Comparison of ENCODE assay signal across 9 mouse cellular contexts in the genomic region with DNA sequence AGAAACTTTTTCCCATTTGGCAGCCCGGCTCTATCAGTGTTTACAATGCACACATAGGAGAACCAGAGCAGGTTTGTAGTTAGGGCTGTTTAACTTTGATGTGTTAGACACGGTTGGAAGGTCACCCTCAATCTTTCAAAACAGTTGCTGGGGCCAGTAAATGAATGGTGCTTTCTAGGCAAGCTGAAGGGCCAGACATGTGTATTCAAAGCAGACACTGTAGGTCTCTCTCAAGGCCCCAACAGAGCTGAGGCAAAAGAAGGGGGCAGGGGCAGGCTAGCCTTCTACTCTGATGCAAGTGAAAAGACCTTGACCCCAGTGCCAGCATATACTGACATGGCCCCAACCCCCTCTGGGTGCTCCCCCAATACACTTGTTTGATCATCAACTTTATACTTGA. TPM values are rescaled to one million over a fixed set of nuclear protein-coding genes. Genes with fewer than 3 reads are reported as not detected.
DNase-seq lines count a peak whose midpoint lies in the region; TF ChIP-seq lines count a peak whose summit lies in the region.
"Had no signal": no experiment of that assay in that cellular context is flagged by ENCODE, and none has a peak within 500 bp of the region (broad histone marks: within the 10 kb centered on the region; RNA-seq: fewer than 3 reads in every experiment).

No protein-coding gene starts in this region.

- TF ChIP-seq POLR2A in brain, embryonic 14.5 days (IDR thresholded peaks at IDR 0.05; ENCODE audit: borderline replicate concordance, extremely low read depth, insufficient read depth, insufficient read length, poor library complexity, severe bottlenecking) = no peak

- peak overlapping the region; percentile 93 for H3K4me3 ChIP-seq in E14TG2a.4 (replicated peaks; ENCODE audit: low read length)

- peaks cover 23% of the 10 kb centered on the region for H3K27me3 ChIP-seq in E14TG2a.4 (ENCODE audit: insufficient read depth, low read length)

- peaks cover 61% of the 10 kb centered on the region for H3K4me1 ChIP-seq in E14TG2a.4 (replicated peaks; ENCODE audit: low read depth, low read length)

- H3K9me3 ChIP-seq in E14TG2a.4 (ENCODE audit: low read length) = no peaks in the 10 kb centered on the region
- H3K9me3 ChIP-seq: limb, embryonic 15.5 days had no signal

- no peaks in the 10 kb centered on the region for H3K36me3 ChIP-seq in E14TG2a.4 (ENCODE audit: insufficient read depth, low read length)
- H3K36me3 ChIP-seq: limb, embryonic 15.5 days had no signal

- TF ChIP-seq CTCF in E14TG2a.4 (conservative IDR thresholded peaks at IDR 0.05; ENCODE audit: low read length) = no peak
- TF ChIP-seq CTCF in brain, embryonic 14.5 days (IDR thresholded peaks at IDR 0.05; ENCODE audit: borderline replicate concordance, extremely low read depth, insufficient read depth, insufficient read length) = no peak

- DNase-seq in kidney, adult 11 months = peak; percentile 39
- no peak for DNase-seq in kidney, adult 8-10 months
- peak; percentile 17 for DNase-seq in brain, embryonic 14.5 days (ENCODE audit: low read depth)
- peak; percentile 29 for DNase-seq in kidney, postnatal 14 days
- no peak for DNase-seq in urinary bladder, postnatal 14 days (ENCODE audit: low spot score)
- DNase-seq in left cerebral cortex, adult 9 months (ENCODE audit: low spot score in 2 of 2) = no peak
- DNase-seq: right cerebral cortex, adult 18-20 months had no signal

RNA-seq across cellular contexts. Expression of a gene that starts 1.7 kb away (rescaled TPM):
- 24.1 and 41.3 TPM in 2 replicates for polyA plus RNA-seq in brain, embryonic 14.5 days (2012; rRNA removed)

RNA-seq across cellular contexts. Expression of a gene that starts 5.7 kb away (rescaled TPM):
- 98.4 and 105 TPM in 2 replicates for polyA plus RNA-seq in brain, embryonic 14.5 days (2012; rRNA removed)

Comparison
In these comparisons a context has a peak if more than half of its experiments do, and no peak if none do; other contexts are left out.
1. DNase-seq: peak in kidney, adult 11 months (single experiment), brain, embryonic 14.5 days (single experiment) and kidney, postnatal 14 days (single experiment); none in kidney, adult 8-10 months (0 of 2), urinary bladder, postnatal 14 days (single experiment) and left cerebral cortex, adult 9 months (0 of 2).